Mouse (Mus musculus) neural tube, embryonic 11.5 days (tissue): ENCODE measurements around the gene Ankrd40. TPM values are rescaled to one million over a fixed set of nuclear protein-coding genes. Genes with fewer than 3 reads are reported as not detected.

ENCODE experiments used
- ATAC-seq: fragments of 200-750 bp; cut with Nextera tagmentation; 2 replicates; pipeline ENCODE4 v1.8.0; 2017; ENCODE audit warnings: moderate number of reproducible peaks, mild to moderate bottlenecking, moderate TSS enrichment, moderate library complexity; ENCODE audit not compliant: insufficient read depth, low FRiP score, low TSS enrichment
- DNase-seq: peaks from one replicate; pipeline ENCODE4 v3.0.0-alpha.2; 2015; ENCODE audit warnings: low spot score
- H3K27ac ChIP-seq: fragments of 300-500 bp; sonication (generic); 2 replicates; pipeline ENCODE4 v1.5.1; 2014; ENCODE audit warnings: low read depth, mild to moderate bottlenecking, low read length
- H3K27me3 ChIP-seq: fragments of 300-500 bp; sonication (generic); 2 replicates; pipeline ENCODE4 v1.6.1; 2014; ENCODE audit warnings: mild to moderate bottlenecking, low read length, mixed read lengths; ENCODE audit not compliant: control insufficient read depth, insufficient read depth
- H3K36me3 ChIP-seq: fragments of 300-500 bp; sonication (generic); 2 replicates; pipeline ENCODE4 v1.6.1; 2014; ENCODE audit warnings: mild to moderate bottlenecking, low read length, moderate library complexity, mixed read lengths; ENCODE audit not compliant: control insufficient read depth, insufficient read depth
- H3K4me1 ChIP-seq: fragments of 300-500 bp; sonication (generic); 2 replicates; pipeline ENCODE4 v1.6.1; 2014; ENCODE audit warnings: low read length, mixed read lengths; ENCODE audit not compliant: control insufficient read depth, insufficient read depth
- H3K4me2 ChIP-seq: fragments of 300-500 bp; sonication (generic); 2 replicates; pipeline ENCODE4 v1.6.1; 2014; ENCODE audit warnings: low read depth, mild to moderate bottlenecking, moderate library complexity
- H3K4me3 ChIP-seq: fragments of 300-500 bp; sonication (generic); 2 replicates; pipeline ENCODE4 v1.5.1; 2014; ENCODE audit warnings: low read depth, low read length
- H3K9ac ChIP-seq: fragments of 300-500 bp; sonication (generic); 2 replicates; pipeline ENCODE4 v1.6.1; 2014; ENCODE audit warnings: mild to moderate bottlenecking, low read length
- H3K9me3 ChIP-seq: fragments of 300-500 bp; sonication (generic); 2 replicates; pipeline ENCODE4 v1.6.1; 2016; ENCODE audit warnings: low read length; ENCODE audit not compliant: control insufficient read depth
- WGBS: fragments of 180-500 bp; shearing (Covaris S2); extraction: QIAGEN DNeasy Blood & Tissue Kit; methylation state at CpG from one replicate; pipeline ENCODE4 v1.1.7; 2014; 5-methylcytosine and 5-hydroxymethylcytosine counted together
- polyA plus RNA-seq: library from polyadenylated mRNA; unstranded; fragments of >200 nt; fragmentation: Nextera tagmentation; extraction: Ambion mirVana; gene quantifications from 2 replicates; pipeline ENCODE4 v1.2.1, GENCODE M21; 2014

Gene Ankrd40
- polyA plus RNA-seq, 1 experiment from 2014 or later = 22.9 TPM

- WGBS = 72% methylated on average over 9 of the region's 9 CpGs
- H3K36me3 ChIP-seq = peaks cover 11% of the 10 kb centered on the region
Measured at GRCm38 (mm10) chr11:94294996-94295845, 32.6 kb upstream of the Ankrd40 start.

GRCm38 (mm10) chr11:94312733-94313132 is 15.1 kb upstream of the Ankrd40 start:
- no peak overlapping the region for H3K4me2 ChIP-seq
- H3K36me3 ChIP-seq = no peaks in the 10 kb centered on the region
- DNase-seq (no peak), ATAC-seq (no peak)
- H3K9me3 ChIP-seq = no peaks in the 10 kb centered on the region
- no peaks in the 10 kb centered on the region for H3K27me3 ChIP-seq
- 82% methylated on average over 1 of the region's 1 CpGs for WGBS
- H3K27ac ChIP-seq = no peak overlapping the region
- no peak overlapping the region for H3K4me3 ChIP-seq
- H3K4me1 ChIP-seq = no peaks in the 10 kb centered on the region; the same call in 1 of the 2 replicates
- no peak overlapping the region for H3K9ac ChIP-seq

More at GRCm38 (mm10) chr11:94294996-94295845, 32.6 kb upstream of the Ankrd40 start:
- Histone ChIP-seq H3K4me2 (no peak overlapping the region), H3K27me3 (no peaks in the 10 kb centered on the region), H3K4me3 (no peak overlapping the region), H3K4me1 (no peaks in the 10 kb centered on the region), H3K9ac (no peak overlapping the region), H3K27ac (no peak overlapping the region), H3K9me3 (no peaks in the 10 kb centered on the region)
- DNase-seq = no peak
- ATAC-seq = no peak

GRCm38 (mm10) chr11:94314098-94314652 is 13.6 kb upstream of the Ankrd40 start:
- Histone ChIP-seq H3K4me3 (no peak overlapping the region), H3K27me3 (no peaks in the 10 kb centered on the region), H3K36me3 (no peaks in the 10 kb centered on the region), H3K4me1 (no peaks in the 10 kb centered on the region; the same call in 1 of the 2 replicates), H3K27ac (no peak overlapping the region), H3K9ac (no peak overlapping the region), H3K4me2 (no peak overlapping the region), H3K9me3 (no peaks in the 10 kb centered on the region)
- DNase-seq (no peak), ATAC-seq (no peak)
- 90% methylated on average over 2 of the region's 2 CpGs for WGBS

GRCm38 (mm10) chr11:94315308-94315707 is 12.5 kb upstream of the Ankrd40 start:
- no peak for ATAC-seq
- 81% methylated on average over 1 of the region's 1 CpGs for WGBS
- peaks cover 3% of the 10 kb centered on the region; the same call in 1 of the 2 replicates for H3K4me1 ChIP-seq

GRCm38 (mm10) chr11:94316528-94316927 is 11.3 kb upstream of the Ankrd40 start:
- Histone ChIP-seq H3K9ac (no peak overlapping the region), H3K9me3 (no peaks in the 10 kb centered on the region), H3K4me3 (no peak overlapping the region), H3K27me3 (no peaks in the 10 kb centered on the region), H3K4me1 (peaks cover 3% of the 10 kb centered on the region; the same call in 1 of the 2 replicates), H3K4me2 (no peak overlapping the region), H3K27ac (no peak overlapping the region), H3K36me3 (peaks cover 2% of the 10 kb centered on the region; the same call in 1 of the 2 replicates)
- WGBS = 78% methylated on average over 2 of the region's 2 CpGs
- ATAC-seq = no peak
- DNase-seq = no peak

More at GRCm38 (mm10) chr11:94315308-94315707, 12.5 kb upstream of the Ankrd40 start:
- no peak for DNase-seq
- H3K9me3 ChIP-seq = no peaks in the 10 kb centered on the region
- H3K9ac ChIP-seq = no peak overlapping the region
- no peak overlapping the region for H3K27ac ChIP-seq
- peaks cover 2% of the 10 kb centered on the region; the same call in 1 of the 2 replicates for H3K36me3 ChIP-seq
- H3K4me2 ChIP-seq = no peak overlapping the region
- no peak overlapping the region for H3K4me3 ChIP-seq
- no peaks in the 10 kb centered on the region for H3K27me3 ChIP-seq

- H3K4me1 ChIP-seq = peaks cover 3% of the 10 kb centered on the region; the same call in 1 of the 2 replicates
- H3K36me3 ChIP-seq = peaks cover 2% of the 10 kb centered on the region; the same call in 1 of the 2 replicates
- H3K9ac ChIP-seq = no peak overlapping the region
- no peak overlapping the region for H3K27ac ChIP-seq
- DNase-seq (no peak), ATAC-seq (no peak)
- no peak overlapping the region for H3K4me3 ChIP-seq
- whole genome bisulfite sequencing = 91% methylated on average over 1 of the region's 1 CpGs
- H3K27me3 ChIP-seq = no peaks in the 10 kb centered on the region
- H3K4me2 ChIP-seq = no peak overlapping the region
- no peaks in the 10 kb centered on the region for H3K9me3 ChIP-seq
Measured at GRCm38 (mm10) chr11:94317014-94317413, 10.8 kb upstream of the Ankrd40 start.

- no peak overlapping the region for H3K4me3 ChIP-seq
- H3K9ac ChIP-seq = no peak overlapping the region
- H3K4me2 ChIP-seq = no peak overlapping the region
- ATAC-seq = no peak
- H3K4me1 ChIP-seq = peaks cover 3% of the 10 kb centered on the region; the same call in 1 of the 2 replicates
- H3K27ac ChIP-seq = no peak overlapping the region
- no peak for DNase-seq
- H3K36me3 ChIP-seq = peaks cover 2% of the 10 kb centered on the region; the same call in 1 of the 2 replicates
- H3K27me3 ChIP-seq = no peaks in the 10 kb centered on the region
- H3K9me3 ChIP-seq = no peaks in the 10 kb centered on the region
- WGBS = 70% methylated on average over 4 of the region's 4 CpGs
Measured at GRCm38 (mm10) chr11:94317515-94317914, 10.3 kb upstream of the Ankrd40 start.

GRCm38 (mm10) chr11:94318056-94318455 is 9.7 kb upstream of the Ankrd40 start:
- Histone ChIP-seq H3K27ac (no peak overlapping the region), H3K27me3 (no peaks in the 10 kb centered on the region), H3K36me3 (peaks cover 2% of the 10 kb centered on the region; the same call in 1 of the 2 replicates), H3K4me3 (no peak overlapping the region), H3K4me2 (no peak overlapping the region), H3K4me1 (peaks cover 3% of the 10 kb centered on the region; the same call in 1 of the 2 replicates), H3K9ac (no peak overlapping the region), H3K9me3 (no peaks in the 10 kb centered on the region)
- 93% methylated on average over 5 of the region's 5 CpGs for WGBS
- ATAC-seq = no peak
- DNase-seq = no peak
